Mouse (Mus musculus) ES-Bruce4 (cell line): ENCODE results near the gene Arcn1. TPM values are rescaled to one million over a fixed set of nuclear protein-coding genes. Genes with fewer than 3 reads are reported as not detected.

Source experiments
- H3K27ac ChIP-seq: 2 replicates; pipeline ENCODE4 v1.5.1; 2012; ENCODE audit warnings: low read length, inconsistent platforms; ENCODE audit not compliant: insufficient read depth
- H3K27me3 ChIP-seq: 2 replicates; pipeline ENCODE4 v1.6.1; 2012; ENCODE audit warnings: mild to moderate bottlenecking, low read length, inconsistent platforms; ENCODE audit not compliant: control insufficient read depth, poor library complexity, insufficient read depth, severe bottlenecking
- H3K36me3 ChIP-seq: 2 replicates; pipeline ENCODE4 v1.6.1; 2012; ENCODE audit warnings: inconsistent platforms, mild to moderate bottlenecking, low read length, moderate library complexity; ENCODE audit not compliant: control insufficient read depth, poor library complexity, insufficient read depth, severe bottlenecking
- H3K4me1 ChIP-seq: one replicate; pipeline ENCODE4 v1.8.1; 2011; ENCODE audit warnings: low read length; ENCODE audit not compliant: control insufficient read depth, insufficient read depth
- H3K4me3 ChIP-seq: 2 replicates; pipeline ENCODE4 v1.5.1; 2011; ENCODE audit warnings: low read depth, mild to moderate bottlenecking, low read length
- H3K9ac ChIP-seq: 2 replicates; pipeline ENCODE4 v1.6.1; 2012; ENCODE audit warnings: low read depth, mild to moderate bottlenecking, inconsistent platforms; ENCODE audit not compliant: poor library complexity, severe bottlenecking
- H3K9me3 ChIP-seq: replicated peaks from 2 replicates; pipeline ENCODE4 v1.6.1; 2012; ENCODE audit warnings: mild to moderate bottlenecking, low read length, inconsistent platforms; ENCODE audit not compliant: control insufficient read depth, poor library complexity, insufficient read depth, severe bottlenecking
- CTCF ChIP-seq: IDR thresholded peaks from one replicate; pipeline ENCODE4 v1.8.1; 2011; ENCODE audit warnings: low read depth, low read length
- EP300 ChIP-seq: IDR thresholded peaks from 2 replicates; pipeline ENCODE4 v1.6.1; 2011; ENCODE audit warnings: low read depth, low read length; ENCODE audit not compliant: insufficient read depth
- POLR2A ChIP-seq: IDR thresholded peaks from one replicate; pipeline ENCODE4 v1.8.1; 2011; ENCODE audit warnings: low read length; ENCODE audit not compliant: insufficient read depth
- polyA plus RNA-seq: library from polyadenylated mRNA; stranded (reverse); fragments of >200 nt; gene quantifications from 2 replicates; pipeline ENCODE4 v1.2.4, GENCODE M21; 2011; ENCODE audit warnings: low read depth; ENCODE audit not compliant: missing spikeins, insufficient read depth, insufficient read length

Gene Arcn1
- polyA plus RNA-seq, 1 experiment, result 291 TPM

GRCm38 (mm10) chr9:44719632-44720357 lies 47.9 kb downstream of the Arcn1 start:
- Histone ChIP-seq H3K27ac (no peak overlapping the region), H3K4me1 (no peaks in the 10 kb centered on the region), H3K4me3 (no peak overlapping the region), H3K36me3 (no peaks in the 10 kb centered on the region), H3K9ac (no peak overlapping the region), H3K9me3 (no peaks in the 10 kb centered on the region), H3K27me3 (no peaks in the 10 kb centered on the region)
- TF ChIP-seq CTCF (no peak), POLR2A (no peak), EP300 (no peak)

- H3K27ac ChIP-seq, result no peak overlapping the region
Observed at GRCm38 (mm10) chr9:44718937-44719631, 48.6 kb downstream of the Arcn1 start.

GRCm38 (mm10) chr9:44717822-44718242 lies 49.8 kb downstream of the Arcn1 start:
- H3K36me3 ChIP-seq, result no peaks in the 10 kb centered on the region

More at GRCm38 (mm10) chr9:44718937-44719631, 48.6 kb downstream of the Arcn1 start:
- H3K36me3 ChIP-seq, result no peaks in the 10 kb centered on the region
- no peak overlapping the region for H3K4me3 ChIP-seq
- no peak overlapping the region for H3K9ac ChIP-seq
- TF ChIP-seq POLR2A (no peak), CTCF (no peak), EP300 (no peak)
- no peaks in the 10 kb centered on the region for H3K4me1 ChIP-seq
- no peaks in the 10 kb centered on the region for H3K9me3 ChIP-seq
- no peaks in the 10 kb centered on the region for H3K27me3 ChIP-seq

GRCm38 (mm10) chr9:44716997-44717821 lies 50.4 kb downstream of the Arcn1 start:
- TF ChIP-seq EP300, result no peak
- TF ChIP-seq CTCF, result no peak
- TF ChIP-seq POLR2A, result no peak
- H3K36me3 ChIP-seq, result no peaks in the 10 kb centered on the region
- H3K4me3 ChIP-seq, result no peak overlapping the region
- no peaks in the 10 kb centered on the region for H3K27me3 ChIP-seq
- H3K9ac ChIP-seq, result no peak overlapping the region
- H3K9me3 ChIP-seq, result no peaks in the 10 kb centered on the region
- H3K27ac ChIP-seq, result no peak overlapping the region
- no peaks in the 10 kb centered on the region for H3K4me1 ChIP-seq

More at GRCm38 (mm10) chr9:44717822-44718242, 49.8 kb downstream of the Arcn1 start:
- Histone ChIP-seq H3K9me3 (no peaks in the 10 kb centered on the region), H3K27ac (no peak overlapping the region), H3K4me1 (no peaks in the 10 kb centered on the region), H3K9ac (no peak overlapping the region), H3K27me3 (no peaks in the 10 kb centered on the region), H3K4me3 (no peak overlapping the region)
- no peak for TF ChIP-seq CTCF
- TF ChIP-seq EP300, result no peak

DNA sequence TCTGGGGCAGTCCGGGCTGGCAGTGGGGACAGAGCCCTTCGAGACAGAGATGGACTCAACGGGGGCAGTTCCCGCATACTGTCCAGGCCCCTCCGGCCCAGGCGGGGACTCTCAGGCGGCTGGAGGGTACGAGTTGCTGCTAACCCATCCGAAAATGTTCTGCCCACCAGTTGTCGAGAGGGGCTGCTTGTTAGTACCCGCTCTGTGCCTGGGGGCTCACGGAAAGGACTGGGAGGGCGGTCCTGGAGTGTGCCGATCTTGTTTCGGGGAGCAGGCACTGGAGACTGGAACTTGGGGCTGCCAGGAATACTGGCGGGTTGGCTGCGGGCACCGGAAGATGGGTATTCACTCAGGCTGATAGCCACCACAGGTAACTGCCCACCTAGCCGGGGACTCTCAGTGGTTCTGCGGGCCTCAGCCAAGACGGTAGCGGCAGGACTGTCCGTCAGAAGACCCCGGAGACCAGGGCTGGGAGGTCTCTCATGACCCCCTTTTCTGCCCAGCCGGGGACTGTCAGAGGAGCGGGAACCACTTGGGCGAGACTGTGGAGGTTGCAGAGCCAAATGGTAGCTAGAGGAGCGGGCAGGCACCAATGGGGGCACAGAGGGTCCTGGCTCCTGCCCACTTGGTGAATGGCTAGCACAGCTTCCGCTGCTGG lies 51.8 kb downstream of the Arcn1 start:
- Histone ChIP-seq H3K9ac (peak overlapping the region; percentile 10; the same call in 1 of the 2 replicates), H3K9me3 (no peaks in the 10 kb centered on the region), H3K27ac (no peak overlapping the region), H3K27me3 (no peaks in the 10 kb centered on the region), H3K36me3 (no peaks in the 10 kb centered on the region), H3K4me1 (peaks cover 3% of the 10 kb centered on the region), H3K4me3 (peak overlapping the region; percentile 59)
- TF ChIP-seq EP300, result no peak
- no peak for TF ChIP-seq POLR2A
- no peak for TF ChIP-seq CTCF
